Mouse (Mus musculus) G1E-ER4 (cell line): ENCODE data around the gene Mfap1b. TPM values are rescaled to one million over a fixed set of nuclear protein-coding genes. Genes with fewer than 3 reads are reported as not detected.
"Not testable (repeated sequence)": the region's sequence is repeated elsewhere in the genome, so short reads cannot be mapped to it uniquely, and the experiment has no call there.

Experiments
- GATA1 ChIP-seq: IDR thresholded peaks from one replicate; pipeline ENCODE4 v1.8.0; 2012; ENCODE audit warnings: low read length, inconsistent platforms
- polyA plus RNA-seq: library from polyadenylated mRNA; stranded (reverse); fragments of >175 nt; gene quantifications from 2 replicates; pipeline ENCODE4 v1.2.3, GENCODE M21; 2012

Mfap1b gene
- polyA plus RNA-seq, result 1.7 and 2.7 TPM in 2 replicates

DNA sequence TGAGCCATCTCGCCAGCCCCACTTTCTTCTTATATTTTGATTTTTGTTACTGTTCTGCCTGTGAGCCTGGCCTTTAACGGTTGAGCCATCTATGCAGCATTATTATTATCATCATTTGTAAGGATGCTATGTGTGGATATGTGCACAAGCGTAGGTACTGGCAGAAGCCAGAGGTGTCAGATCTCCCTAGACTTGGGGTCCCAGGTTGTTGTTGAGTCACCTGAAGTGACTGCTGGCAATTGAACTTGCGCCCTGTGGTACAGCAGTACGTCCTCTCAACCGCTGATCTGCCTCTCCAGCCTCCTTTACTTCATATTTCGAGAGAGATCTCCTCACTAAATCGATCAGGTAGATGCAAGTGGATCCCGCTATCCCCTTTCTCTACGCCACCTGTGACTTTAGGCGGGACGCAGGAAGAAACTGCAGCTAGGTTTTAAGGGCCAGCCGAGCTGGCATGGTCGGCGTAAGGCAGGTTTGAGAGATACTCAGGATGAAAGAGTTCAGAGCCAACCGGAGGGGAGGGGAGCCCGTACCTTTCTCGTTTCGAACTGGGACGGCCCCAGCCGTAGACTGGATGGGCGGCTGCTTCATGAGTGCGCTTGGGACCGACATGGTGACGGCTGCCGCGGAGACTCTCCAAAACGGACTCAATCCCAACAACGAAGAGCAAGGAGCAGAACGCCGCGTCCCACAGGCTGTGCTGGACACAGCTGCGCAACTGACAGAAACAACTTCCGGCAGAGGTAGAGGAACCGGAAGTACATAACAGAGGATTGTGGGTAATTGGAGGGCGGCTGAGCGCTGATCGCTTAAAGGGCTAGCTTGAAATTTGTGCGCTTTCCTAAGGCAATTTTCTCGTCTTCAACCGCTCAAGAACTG lies at the start of gene Mfap1b:
Gene Mfap1b (minus strand): TSS at position 767 of the 879 bp plus-strand sequence.
- TF ChIP-seq GATA1, result not testable (repeated sequence)

DNA sequence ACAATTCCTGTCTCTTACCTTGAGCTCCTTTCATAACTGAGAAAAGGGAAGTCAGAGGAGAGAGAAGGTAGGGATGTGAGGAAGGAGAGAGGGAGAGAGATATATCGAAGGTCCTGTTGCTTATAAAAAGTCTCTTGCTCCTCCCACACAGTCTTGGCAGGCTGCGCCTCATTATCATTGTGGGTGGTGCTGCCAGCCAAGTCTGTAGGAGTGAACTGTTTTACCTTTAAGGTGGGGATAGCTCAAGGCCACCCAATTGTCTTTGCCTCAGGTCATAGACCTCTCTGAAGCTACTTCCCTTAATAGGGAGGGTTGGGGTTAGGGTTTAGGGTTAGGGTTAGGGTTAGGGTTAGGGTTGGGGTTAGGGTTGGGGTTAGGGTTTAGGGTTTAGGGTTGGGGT lies 48.1 kb upstream of the Mfap1b start:
- no peak for TF ChIP-seq GATA1

DNA sequence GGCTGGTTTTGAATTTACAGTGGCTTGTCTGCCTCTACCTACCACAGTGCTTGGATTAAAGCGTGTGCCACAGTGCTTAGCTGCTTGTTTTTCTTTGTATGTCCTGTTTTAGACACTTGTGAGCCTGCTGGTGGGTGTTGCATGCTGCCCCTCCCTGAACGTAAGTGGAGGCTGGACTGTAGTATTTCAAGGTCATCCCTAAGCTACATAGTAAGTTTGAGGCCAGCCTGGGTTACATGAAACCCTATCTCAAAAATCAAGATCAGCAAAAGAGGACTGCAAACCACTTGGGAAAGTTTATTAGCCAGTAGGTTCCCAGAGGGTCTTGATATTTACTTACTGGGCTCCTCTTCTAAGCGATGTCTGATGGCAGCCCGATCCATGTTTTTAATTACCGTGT lies 44.2 kb upstream of the Mfap1b start:
- TF ChIP-seq GATA1, result no peak

DNA sequence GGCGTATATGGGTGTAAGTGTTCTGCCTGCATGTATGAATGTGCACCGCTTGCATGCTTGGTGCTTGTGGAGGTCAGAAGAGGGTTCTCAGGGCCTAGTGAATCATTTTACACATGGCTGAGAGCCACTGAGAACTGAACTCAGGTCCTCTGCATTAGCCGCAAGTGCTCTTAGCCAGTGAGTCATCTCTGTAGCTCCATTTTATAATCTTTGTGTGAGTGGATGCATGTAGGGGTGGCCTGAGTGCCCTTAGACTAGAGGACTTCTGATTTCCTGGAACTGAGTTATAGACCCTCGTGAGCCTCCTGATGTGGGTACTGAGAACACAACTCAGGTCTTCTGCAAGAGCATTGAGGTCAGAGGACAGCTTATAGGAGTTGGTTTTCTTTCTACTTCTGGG lies 40.3 kb upstream of the Mfap1b start:
- no peak for TF ChIP-seq GATA1

DNA sequence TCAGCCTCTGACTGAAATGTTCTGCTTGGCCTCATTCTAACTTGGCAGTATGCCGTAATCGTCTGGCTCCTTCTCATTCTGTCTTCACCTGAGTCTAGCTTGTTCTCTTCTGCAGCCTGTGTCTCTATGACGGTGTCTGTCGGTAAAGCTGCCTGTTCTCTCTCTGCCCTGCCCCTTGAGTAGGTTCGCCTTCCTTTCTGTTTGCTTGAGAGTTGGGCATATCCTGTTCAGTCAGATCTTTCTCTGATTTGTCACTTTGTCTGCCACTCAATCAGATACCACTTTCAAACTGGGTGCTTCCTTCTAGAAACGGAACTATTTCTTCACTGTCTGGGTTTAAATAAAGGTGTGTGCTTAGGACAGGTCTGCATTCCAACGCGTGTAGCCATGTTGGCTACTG lies 37.5 kb upstream of the Mfap1b start:
- no peak for TF ChIP-seq GATA1

DNA sequence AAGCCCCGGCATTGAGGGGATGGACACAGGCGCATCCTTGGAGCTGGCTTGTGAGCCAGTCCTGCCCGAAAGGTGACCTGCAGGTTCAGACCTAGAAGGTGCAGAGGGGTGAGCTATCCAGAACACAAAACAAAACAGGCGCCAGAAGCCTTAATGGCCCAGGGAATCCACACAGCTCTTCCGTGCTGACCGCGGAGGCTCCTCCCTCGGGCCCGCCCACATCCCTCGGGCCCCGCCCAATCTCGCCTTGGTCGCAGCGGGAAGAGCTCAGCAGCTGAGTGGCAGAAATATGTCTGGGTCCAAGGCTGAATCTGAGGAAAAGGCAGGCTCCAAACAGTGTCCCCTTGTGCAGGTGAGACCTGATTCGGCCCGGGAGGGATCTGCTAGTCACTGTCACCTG lies 35.7 kb upstream of the Mfap1b start:
- TF ChIP-seq GATA1, result no peak

DNA sequence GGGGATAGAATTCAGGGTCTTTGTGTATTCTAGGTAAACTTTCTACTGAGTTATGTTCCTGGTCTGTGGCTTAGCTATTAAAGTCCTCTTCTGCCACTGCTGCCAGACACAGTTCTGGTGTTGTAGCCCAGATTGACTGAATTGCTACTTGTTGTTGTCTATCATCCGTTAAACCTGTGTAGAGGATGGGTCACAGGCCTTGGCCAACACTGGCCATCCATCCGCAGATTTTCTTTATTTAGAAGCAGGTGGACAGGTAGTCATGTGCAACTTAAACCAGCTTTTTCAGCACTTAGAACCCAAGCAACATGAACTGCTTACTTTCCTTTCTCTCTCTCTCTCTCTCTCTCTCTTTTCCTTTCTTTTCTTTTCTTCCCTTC lies 34.1 kb upstream of the Mfap1b start:
- TF ChIP-seq GATA1, result no peak

DNA sequence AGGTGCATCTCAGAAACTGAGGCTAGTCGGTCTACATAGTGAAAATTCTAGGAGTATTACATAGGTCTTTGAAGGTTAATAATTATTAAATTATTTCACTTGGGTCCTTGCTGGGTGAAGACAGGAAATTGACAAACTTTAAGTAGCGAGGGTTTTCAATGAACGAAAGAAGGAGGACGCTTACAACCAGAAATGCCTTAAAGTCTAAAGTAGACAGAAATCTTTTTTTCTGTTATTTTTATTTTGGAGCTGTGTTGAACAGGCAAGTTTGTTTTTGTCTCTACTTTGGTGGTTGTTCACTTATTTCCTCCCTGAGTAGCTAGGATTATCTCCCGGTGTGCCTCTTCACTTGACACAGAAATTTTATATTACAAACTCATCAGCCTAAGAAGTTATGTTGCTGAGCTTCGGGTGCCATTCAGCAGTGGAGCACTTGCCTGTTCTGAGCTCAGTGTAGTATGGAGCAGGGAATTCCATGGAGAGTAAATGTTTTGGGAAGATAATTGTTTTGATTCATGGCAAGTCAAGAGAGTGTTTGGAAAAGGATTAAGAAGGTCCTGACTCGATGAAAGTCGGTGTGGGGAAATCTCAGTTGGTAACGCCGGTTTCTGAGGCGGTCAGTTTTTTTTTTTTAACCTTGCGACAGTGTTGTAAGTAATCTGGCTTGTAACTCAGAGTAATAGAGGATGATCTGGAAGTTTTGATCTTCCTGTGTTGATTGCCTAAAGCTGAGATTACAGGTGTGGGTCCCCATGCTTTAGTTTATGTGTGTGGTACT lies 33.5 kb upstream of the Mfap1b start:
- no peak for TF ChIP-seq GATA1

DNA sequence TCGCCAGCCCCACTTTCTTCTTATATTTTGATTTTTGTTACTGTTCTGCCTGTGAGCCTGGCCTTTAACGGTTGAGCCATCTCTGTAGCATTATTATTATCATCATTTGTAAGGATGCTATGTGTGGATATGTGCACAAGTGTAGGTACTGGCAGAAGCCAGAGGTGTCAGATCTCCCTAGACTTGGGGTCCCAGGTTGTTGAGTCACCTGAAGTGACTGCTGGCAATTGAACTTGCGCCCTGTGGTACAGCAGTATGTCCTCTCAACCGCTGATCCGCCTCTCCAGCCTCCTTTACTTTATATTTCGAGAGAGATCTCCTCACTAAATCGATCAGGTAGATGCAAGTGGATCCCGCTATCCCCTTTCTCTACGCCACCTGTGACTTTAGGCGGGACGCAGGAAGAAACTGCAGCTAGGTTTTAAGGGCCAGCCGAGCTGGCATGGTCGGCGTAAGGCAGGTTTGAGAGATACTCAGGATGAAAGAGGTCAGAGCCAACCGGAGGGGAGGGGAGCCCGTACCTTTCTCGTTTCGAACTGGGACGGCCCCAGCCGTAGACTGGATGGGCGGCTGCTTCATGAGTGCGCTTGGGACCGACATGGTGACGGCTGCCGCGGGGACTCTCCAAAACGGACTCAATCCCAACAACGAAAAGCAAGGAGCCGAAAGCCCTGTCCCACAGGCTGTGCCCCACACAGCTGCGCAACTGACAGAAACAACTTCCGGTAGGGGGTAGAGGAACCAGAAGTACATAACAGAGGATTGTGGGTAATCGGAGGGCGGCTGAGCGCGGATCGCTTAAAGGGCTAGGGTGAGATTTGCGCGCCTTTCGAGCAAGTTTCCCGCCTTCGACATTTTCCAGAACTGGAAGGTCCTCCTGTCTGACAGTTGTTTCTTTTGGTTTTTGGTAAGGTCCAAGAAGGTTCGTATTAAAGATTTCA lies 32.3 kb upstream of the Mfap1b start, which contains the start of the genes Mfap1a and Wdr76:
Gene Mfap1a (minus strand): TSS at position 724 of the 941 bp plus-strand sequence.
Gene Wdr76 (plus strand): TSS at position 782 of the 941 bp plus-strand sequence.
- TF ChIP-seq GATA1, result not testable (repeated sequence)

DNA sequence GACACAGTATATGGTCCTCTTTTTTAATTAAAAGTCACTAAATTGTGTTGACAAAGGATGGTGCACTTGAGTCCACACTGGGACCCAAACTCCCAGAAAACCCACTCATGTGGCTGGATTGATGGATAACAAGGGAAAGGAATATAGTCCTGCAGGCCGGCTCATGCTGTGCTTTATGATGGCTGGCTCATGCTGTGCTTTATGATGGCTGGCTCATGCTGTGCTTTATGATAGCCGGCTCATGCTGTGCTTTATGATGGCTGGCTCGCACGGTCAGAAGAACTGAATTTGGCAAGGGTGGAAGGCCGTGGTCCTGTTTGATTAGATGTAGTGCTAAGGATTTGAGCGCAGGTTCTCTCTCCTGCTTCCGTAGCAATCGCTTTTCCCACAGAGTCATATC lies 9.7 kb upstream of the Mfap1b start:
- TF ChIP-seq GATA1, result no peak

DNA sequence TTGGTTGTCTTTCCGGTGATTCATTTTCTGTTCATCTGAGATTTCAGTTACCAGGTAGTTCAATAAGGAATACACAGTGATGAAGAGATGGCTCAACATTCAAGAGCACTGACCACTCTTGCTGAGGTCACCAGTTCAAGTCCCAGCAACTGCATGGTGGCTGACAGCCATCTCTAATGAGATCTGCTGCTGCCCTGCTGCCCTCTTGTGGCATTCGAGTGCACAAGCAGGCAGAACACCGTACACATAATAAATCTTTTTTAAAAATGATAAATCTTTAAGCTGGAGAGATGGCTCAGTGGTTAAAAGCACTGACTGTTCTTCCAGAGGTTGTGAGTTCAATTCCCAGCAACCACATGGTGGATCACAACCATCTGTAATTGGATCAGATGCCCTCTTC lies 6.6 kb upstream of the Mfap1b start:
- TF ChIP-seq GATA1, result no peak

DNA sequence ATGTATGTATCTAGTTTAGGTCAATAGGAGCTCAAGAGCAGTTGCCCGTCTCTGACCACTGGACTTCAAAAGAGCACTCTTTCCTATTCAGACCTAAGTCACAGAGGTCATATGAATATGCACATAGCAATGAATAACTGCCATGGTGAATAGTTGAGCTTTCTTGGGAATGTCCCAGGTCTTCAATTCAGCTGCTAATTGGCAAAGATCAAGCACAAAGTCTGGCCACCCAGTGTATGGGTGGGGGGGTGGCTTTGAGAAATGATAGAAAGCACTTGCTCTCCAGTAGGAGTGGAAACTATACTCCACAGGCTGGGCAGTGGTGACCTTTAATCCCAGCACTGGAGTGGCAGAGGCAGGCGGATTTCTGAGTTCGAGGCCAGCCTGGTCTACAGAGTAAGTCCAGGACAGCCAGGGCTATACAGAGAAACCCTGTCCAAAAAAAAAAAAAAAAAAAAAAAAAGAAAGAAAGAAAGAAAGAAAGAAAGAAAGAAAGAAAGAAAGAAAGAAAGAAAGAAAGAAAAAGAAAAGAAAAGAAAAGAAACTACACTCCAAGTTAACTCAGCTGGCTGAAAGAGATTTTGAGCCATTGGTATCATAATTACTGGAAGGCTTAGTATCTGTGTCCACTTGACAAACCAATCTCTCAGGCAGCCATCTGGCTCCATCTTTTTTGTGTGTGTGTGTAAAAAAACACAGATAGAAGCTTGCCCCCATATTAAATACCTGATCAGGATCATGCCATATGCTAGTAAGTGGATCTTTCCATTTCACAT lies 3.8 kb upstream of the Mfap1b start:
- no peak for TF ChIP-seq GATA1

DNA sequence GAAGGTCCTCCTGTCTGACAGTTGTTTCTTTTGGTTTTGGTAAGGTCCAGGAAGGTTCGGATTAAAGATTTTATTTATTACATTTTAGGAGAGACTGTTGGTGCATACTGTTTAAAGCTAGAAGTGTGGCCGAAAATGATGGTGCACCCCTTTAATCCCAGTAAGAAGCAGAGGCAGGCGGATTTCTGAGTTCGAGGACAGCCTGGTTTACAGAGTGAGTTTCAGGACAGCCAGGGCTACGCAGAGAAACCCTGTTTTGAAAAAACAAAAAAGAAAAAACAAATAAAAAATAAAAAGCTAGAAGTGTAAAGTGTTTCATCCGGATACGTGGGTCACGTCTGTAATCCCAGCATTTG lies 291 bp upstream of the Mfap1b start:
- TF ChIP-seq GATA1, result no peak

DNA sequence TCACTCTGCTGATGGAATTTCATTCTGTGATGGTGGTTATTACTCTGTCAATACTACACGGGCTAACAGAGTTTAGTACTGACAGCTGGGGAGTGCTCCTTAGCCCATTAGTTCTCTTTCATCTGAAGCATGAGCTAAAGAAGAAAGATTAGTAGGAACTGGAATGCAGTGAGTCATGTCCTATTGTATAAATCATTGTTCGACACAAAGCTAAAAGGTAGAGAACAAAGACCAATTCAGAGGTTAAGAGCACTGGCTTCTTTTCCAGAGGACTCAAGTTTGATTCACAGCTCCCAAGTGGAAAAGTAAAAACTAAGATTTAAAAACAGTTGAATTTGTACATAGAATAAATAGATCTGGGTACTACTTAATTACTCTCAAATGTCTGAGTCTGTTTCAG lies 13.8 kb downstream of the Mfap1b start:
- TF ChIP-seq GATA1, result no peak
